Mouse (Mus musculus) Patski (cell line): ENCODE results near the gene Wee1. TPM values are rescaled to one million over a fixed set of nuclear protein-coding genes. Genes with fewer than 3 reads are reported as not detected.
"Not testable (repeated sequence)": the region's sequence is repeated elsewhere in the genome, so short reads cannot be mapped to it uniquely, and the experiment has no call there.

ENCODE experiments used
- ATAC-seq: fragments of 100-300 bp; one replicate; pipeline ENCODE4 v1.8.0; 2021
- CTCF ChIA-PET: fragments of 350-600 bp; sonication (Branson Sonifier 250); formaldehyde crosslinking; loops from one replicate; lab custom pipeline; 2022; ENCODE audit warnings: inconsistent platforms; lab: Charles Lee
- POLR2A ChIA-PET: fragments of 350-600 bp; sonication (Branson Sonifier 250); formaldehyde crosslinking; loops from one replicate; lab custom pipeline; 2022; ENCODE audit warnings: antibody characterized with exemption, inconsistent platforms; lab: Charles Lee
- DNase-seq: peaks from one replicate; pipeline ENCODE4 v3.0.0-alpha.2; 2011; ENCODE audit warnings: low read depth, low spot score
- H3K27me3 ChIP-seq: fragments of 371-371 bp; one replicate; pipeline ENCODE4 v1.5.1; 2021
- CTCF ChIP-seq: fragments of 100-300 bp; IDR thresholded peaks from one replicate; pipeline ENCODE4 v1.5.1; 2021
- in situ Hi-C: fragments of 300-500 bp; cut with MboI; formaldehyde crosslinking; loops from 3 replicates; pipeline ENCODE4 v1.11.1; 2018; ENCODE audit warnings: low pct_unique_long_range_greater_than_20kb, mixed read lengths
- polyA plus RNA-seq: library from polyadenylated mRNA; unstranded; gene quantifications from one replicate; pipeline ENCODE4 v1.2.3, GENCODE M21; 2021

Gene Wee1
- polyA plus RNA-seq, 1 experiment from 2014 or later: 28.5 TPM

GRCm38 (mm10) chr7:110121162-110121515 lies 707 bp upstream of the Wee1 start:
- DNase-seq (no peak), ATAC-seq (no peak)
- POLR2A ChIA-PET: interaction anchor here (1.3 to 1.5 kb wide), 2 partner anchors 11 to 12 kb away, joined by 4 to 8 read pairs; no protein-coding TSS in a partner anchor
- no peaks in the 10 kb centered on the region for H3K27me3 ChIP-seq
- TF ChIP-seq CTCF: no peak
- in situ Hi-C loops: no loop called here
- CTCF ChIA-PET: interaction anchor here (1.4 to 2.6 kb wide), 2 partner anchors 17 to 36 kb away, joined by 4 to 6 read pairs; no protein-coding TSS in a partner anchor

GRCm38 (mm10) chr7:110122289-110122564 lies 381 bp downstream of the Wee1 start:
- ATAC-seq: no peak

GRCm38 (mm10) chr7:110122565-110123422 lies 948 bp downstream of the Wee1 start:
- peak; percentile 28 for ATAC-seq
- POLR2A ChIA-PET: interaction anchor here (0.7 to 1.5 kb wide), 2 partner anchors 13 to 197 kb away, joined by 3 to 8 read pairs; no protein-coding TSS in a partner anchor
- in situ Hi-C loops: no loop called here
- no peaks in the 10 kb centered on the region for H3K27me3 ChIP-seq
- TF ChIP-seq CTCF: no peak
- DNase-seq: no peak
- CTCF ChIA-PET: interaction anchor here (1.4 kb wide), 1 partner anchor 16 kb away, joined by 4 read pairs; no protein-coding TSS in a partner anchor

More at GRCm38 (mm10) chr7:110122289-110122564, 381 bp downstream of the Wee1 start:
- POLR2A ChIA-PET: interaction anchor here (0.7 to 1.5 kb wide), 2 partner anchors 12 to 197 kb away, joined by 3 to 8 read pairs; no protein-coding TSS in a partner anchor
- CTCF ChIA-PET: interaction anchor here (1.4 kb wide), 1 partner anchor 16 kb away, joined by 4 read pairs; no protein-coding TSS in a partner anchor
- TF ChIP-seq CTCF: no peak
- no peaks in the 10 kb centered on the region for H3K27me3 ChIP-seq
- in situ Hi-C loops: no loop called here
- no peak for DNase-seq

GRCm38 (mm10) chr7:110123844-110124555 lies 2.2 kb downstream of the Wee1 start:
- ChIA-PET POLR2A (interaction anchor here (1.1 kb wide), 1 partner anchor 63 kb away, joined by 4 read pairs; the partner anchor contains the start of gene Zfp143), CTCF (interaction anchor here (2.1 to 2.2 kb wide), 2 partner anchors 24 to 40 kb away, joined by 5 to 6 read pairs; no protein-coding TSS in a partner anchor)
- H3K27me3 ChIP-seq: no peaks in the 10 kb centered on the region
- ATAC-seq (no peak), DNase-seq (no peak)
- TF ChIP-seq CTCF: no peak
- in situ Hi-C loops: no loop called here

GRCm38 (mm10) chr7:110128566-110128965 lies 6.7 kb downstream of the Wee1 start:
- in situ Hi-C loops: no loop called here
- TF ChIP-seq CTCF: no peak
- ChIA-PET CTCF (interaction anchor here (1.2 to 1.6 kb wide), 2 partner anchors 10 to 33 kb away, joined by 3 to 8 read pairs; no protein-coding TSS in a partner anchor), POLR2A (interaction anchor here (0.6 kb wide), 1 partner anchor 186 kb away, joined by 3 read pairs; no protein-coding TSS in a partner anchor)
- no peaks in the 10 kb centered on the region for H3K27me3 ChIP-seq
- ATAC-seq (no peak), DNase-seq (no peak)

- DNase-seq, ATAC-seq, in situ Hi-C loops, H3K27me3 ChIP-seq, POLR2A ChIA-PET: not testable (repeated sequence)
- TF ChIP-seq CTCF: peak; percentile 52
- CTCF ChIA-PET: interaction anchor here (1.4 kb wide), 1 partner anchor 31 kb away, joined by 3 read pairs; no protein-coding TSS in a partner anchor
These were observed 10.4 kb downstream of the Wee1 start for GRCm38 (mm10) chr7:110132272-110132671.

- CTCF ChIA-PET: interaction anchor here (0.8 kb wide), 1 partner anchor 18 kb away, joined by 3 read pairs; no protein-coding TSS in a partner anchor
- POLR2A ChIA-PET: no interaction called here
- in situ Hi-C loops: no loop called here
- no peak for ATAC-seq
- H3K27me3 ChIP-seq: no peaks in the 10 kb centered on the region
- no peak for TF ChIP-seq CTCF
- no peak for DNase-seq
These were observed 12.1 kb downstream of the Wee1 start for GRCm38 (mm10) chr7:110133988-110134387.

- TF ChIP-seq CTCF: peak; percentile 69
- DNase-seq (no peak), ATAC-seq (no peak)
- in situ Hi-C loops: no loop called here
- POLR2A ChIA-PET: interaction anchor here (0.6 to 0.9 kb wide), 2 partner anchors 15 to 55 kb away, joined by 3 read pairs; no protein-coding TSS in a partner anchor
- H3K27me3 ChIP-seq: no peaks in the 10 kb centered on the region
- CTCF ChIA-PET: interaction anchor here (0.9 to 2.5 kb wide), 7 partner anchors 9 to 70 kb away, joined by 3 to 8 read pairs (median 4); partner anchors contain the start of gene Wee1
These were observed 16.7 kb downstream of the Wee1 start for GRCm38 (mm10) chr7:110138538-110138937.

- ChIA-PET POLR2A (no interaction called here), CTCF (interaction anchor here (1.4 kb wide), 1 partner anchor 13 kb away, joined by 4 read pairs; no protein-coding TSS in a partner anchor)
- ATAC-seq: no peak
- in situ Hi-C loops: loop anchor here (10.0 kb wide), 1 partner anchor 169 kb away; no protein-coding TSS in a partner anchor
- no peak for TF ChIP-seq CTCF
- DNase-seq: no peak
- no peaks in the 10 kb centered on the region for H3K27me3 ChIP-seq
These were observed 22.0 kb downstream of the Wee1 start for GRCm38 (mm10) chr7:110143863-110144262.

GRCm38 (mm10) chr7:110152891-110153290 lies 31.0 kb downstream of the Wee1 start:
- in situ Hi-C loops: no loop called here
- CTCF ChIA-PET: interaction anchor here (1.4 kb wide), 1 partner anchor 11 kb away, joined by 4 read pairs; no protein-coding TSS in a partner anchor
- no peak for ATAC-seq

More at GRCm38 (mm10) chr7:110152891-110153290, 31.0 kb downstream of the Wee1 start:
- no peak for TF ChIP-seq CTCF
- H3K27me3 ChIP-seq: no peaks in the 10 kb centered on the region
- POLR2A ChIA-PET: interaction anchor here (1.0 kb wide), 1 partner anchor 14 kb away, joined by 3 read pairs; no protein-coding TSS in a partner anchor
- DNase-seq: no peak
